Mouse (Mus musculus) B cell, adult 2 months (primary cell): ENCODE results near the gene Ribc2.

Source experiments
- DNase-seq, 2 experiments: peaks; one replicate each; pipeline ENCODE4 v3.0.0; 2022

Gene Ribc2

GRCm38 (mm10) chr15:85131275-85132192, at the start of gene Ribc2, which contains the start of gene Smc1b:
TSS of gene Ribc2 (plus strand) at chr15:85132078.
TSS of gene Smc1b (minus strand) at chr15:85131964.
- no peak for DNase-seq

- DNase-seq: no peak
Measured at GRCm38 (mm10) chr15:85085641-85086040, 46.2 kb upstream of the Ribc2 start.

DNA sequence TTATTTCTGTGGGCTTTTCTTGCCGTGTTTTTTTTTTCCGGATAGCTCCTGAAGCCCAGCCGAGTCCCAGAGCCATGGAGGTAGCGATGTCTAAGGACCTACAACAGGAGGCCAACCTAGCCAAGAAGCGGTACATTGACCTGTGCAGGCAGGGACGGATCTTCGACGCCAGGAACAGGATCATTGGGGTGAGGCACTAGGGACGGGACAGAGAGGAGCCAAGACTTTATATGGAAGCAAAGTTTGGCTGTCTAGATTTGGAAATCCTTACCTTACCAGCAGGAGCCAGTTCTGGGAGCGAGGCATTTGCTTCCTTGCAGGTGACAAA, 279 bp downstream of the Ribc2 start:
- no peak for DNase-seq

DNA sequence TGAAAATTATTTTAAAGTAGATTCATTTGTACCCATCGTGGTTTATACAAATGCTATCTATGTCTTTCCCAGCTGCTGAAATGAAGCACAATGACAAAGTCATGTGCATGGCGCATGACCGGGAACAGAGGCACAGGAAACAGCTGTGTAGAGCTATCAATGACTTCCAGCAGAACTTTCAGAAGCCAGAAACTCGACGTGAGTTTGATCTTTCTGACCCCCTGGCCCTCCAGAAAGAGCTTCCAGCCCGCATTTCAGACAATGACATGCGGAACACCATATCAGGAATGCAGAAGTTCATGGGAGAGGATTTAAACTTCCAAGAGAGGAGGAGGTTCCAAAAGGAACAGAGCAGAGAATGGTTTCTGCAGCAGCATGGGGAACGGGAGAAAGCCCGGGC, 3.3 kb downstream of the Ribc2 start:
- DNase-seq: no peak

DNA sequence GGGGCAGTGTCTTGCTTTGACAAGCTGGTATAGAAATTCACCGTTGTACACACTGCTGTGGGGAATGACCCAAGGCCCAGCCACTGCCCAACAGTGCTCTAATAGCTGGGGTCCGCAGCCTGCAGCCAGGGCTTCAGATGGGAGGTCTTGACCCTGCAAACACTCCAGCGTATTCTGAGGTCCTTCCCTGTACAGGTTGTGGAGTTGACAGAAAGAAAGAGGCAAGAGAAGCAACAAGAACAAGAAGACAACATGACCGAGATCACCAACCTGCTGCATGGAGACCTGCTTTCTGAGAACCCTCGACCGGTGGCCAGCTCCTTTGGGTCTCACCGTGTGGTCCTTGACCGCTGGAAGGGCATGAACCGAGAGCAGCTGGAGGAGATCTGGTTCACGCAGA, 9.4 kb downstream of the Ribc2 start:
- no peak for DNase-seq

- DNase-seq: no peak
Measured at GRCm38 (mm10) chr15:85142441-85142840, 10.6 kb downstream of the Ribc2 start.

DNA sequence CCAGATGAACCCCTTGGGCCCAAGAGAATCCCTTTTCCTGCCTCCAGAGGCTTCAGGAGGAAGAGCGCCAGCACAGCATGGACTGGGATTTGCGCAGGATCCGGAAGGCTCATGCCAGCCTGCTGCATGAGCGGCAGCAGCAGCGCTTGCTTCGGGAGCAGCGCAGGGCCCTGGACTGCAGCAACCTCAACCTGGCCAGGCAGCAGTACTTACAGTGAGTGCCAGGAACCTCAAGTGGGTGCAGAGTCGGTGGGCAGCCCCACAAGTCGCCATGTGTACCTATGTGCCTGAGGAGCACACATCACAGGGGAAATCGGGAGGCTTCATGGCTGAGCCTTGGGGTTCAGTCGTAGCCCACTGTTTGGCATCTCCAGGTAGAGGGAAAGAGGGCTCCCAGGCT, 11.3 kb downstream of the Ribc2 start:
- DNase-seq: no peak

- DNase-seq: no peak
Measured at GRCm38 (mm10) chr15:85143747-85144146, 11.9 kb downstream of the Ribc2 start.

DNA sequence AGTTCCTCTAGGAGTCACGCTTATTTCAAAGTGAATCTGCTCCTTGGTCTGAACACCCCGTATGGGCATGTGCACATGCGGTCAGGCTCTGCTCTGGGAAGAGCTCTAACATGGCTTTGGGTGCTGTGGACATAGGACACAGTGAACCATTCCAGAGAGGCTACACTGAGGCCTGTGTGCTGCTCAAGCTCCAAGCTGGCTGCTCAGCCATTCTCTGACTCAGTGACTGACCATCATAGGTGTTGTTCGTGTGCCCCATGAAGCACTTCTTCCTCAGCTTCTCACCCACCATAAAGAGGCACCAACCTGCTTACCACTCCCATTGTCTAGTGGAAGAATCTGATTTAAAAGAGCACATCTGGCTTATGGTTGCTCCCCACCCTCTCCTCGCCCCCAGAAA, 12.4 kb downstream of the Ribc2 start:
- no peak for DNase-seq

GRCm38 (mm10) chr15:85151433-85151918, 19.6 kb downstream of the Ribc2 start:
- peak; percentile 19 for DNase-seq

DNA sequence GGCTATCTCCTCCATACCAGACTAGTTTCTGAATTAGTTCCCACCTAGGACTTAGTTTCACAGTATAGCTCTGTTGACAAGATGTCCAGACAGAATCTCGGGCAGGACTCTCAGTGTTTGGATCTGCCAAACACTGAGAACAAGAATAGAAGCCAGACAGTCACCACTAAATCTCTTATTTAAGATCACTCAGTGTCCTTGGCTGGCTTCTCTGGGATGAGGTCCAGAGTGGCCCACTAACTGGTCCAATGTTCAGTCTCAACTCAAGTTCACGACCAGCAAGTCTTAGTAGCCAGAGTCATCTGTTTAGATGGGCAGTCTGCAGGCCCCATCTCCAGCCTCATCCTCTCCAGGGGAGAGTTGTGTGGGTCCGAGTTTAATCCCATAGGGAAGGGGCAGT, 20.7 kb downstream of the Ribc2 start:
- DNase-seq: no peak

DNA sequence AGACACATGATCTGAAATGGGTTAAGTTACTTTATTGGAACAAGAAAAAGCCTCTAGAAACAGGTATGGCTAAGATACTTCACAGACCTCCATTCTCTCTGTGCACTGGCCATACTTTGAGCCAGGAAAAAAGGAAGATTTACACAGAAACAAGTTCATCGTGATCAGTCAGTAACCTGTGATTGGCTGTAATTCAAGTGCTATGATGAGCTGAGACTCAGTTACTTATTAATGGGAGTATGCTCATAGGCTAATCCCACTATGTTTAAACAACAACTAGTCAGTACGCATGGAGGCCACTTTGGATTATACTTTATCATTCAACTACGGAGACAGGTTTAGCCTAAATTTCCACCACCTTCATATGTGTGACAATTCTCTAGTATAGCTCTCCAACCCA, 22.2 kb downstream of the Ribc2 start:
- no peak for DNase-seq

DNA sequence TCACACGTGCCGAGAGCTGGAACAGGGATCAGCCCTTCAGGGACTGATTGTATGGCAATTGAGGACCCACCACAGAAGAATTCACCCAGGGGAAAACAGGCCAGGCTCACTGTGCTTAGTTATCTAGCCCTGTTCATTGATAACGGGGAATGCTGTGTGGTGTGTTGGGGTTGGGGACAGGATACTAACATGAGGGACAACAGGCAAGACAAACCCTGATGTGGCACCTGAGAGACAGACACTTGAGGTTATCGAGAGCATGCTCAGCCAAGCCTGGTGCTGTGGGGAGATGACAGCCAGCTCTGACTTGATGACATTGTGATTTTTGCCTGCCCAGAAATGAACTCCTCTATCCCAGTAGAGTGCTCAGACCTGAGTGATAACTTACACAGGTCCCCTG, 24.3 kb downstream of the Ribc2 start:
- no peak for DNase-seq

DNA sequence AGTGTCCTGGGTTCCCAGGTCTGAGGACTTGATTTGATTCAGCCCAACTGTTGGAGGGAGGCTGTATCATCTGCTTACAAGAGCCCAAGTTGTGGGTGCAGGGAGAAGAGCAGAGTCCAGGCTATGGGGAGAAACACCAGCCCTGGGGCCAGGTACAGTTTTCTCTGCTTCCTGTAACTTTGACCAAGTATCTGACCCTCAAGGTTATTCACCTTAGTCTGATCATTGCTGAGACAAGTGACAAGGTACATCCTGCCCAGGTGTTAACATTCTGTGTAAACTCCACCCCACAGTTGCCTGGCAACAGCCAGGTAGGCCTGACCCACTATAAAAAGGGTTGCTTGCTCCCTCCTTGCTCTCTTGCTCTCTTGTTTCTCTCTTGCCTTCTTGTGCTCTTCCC, 29.5 kb downstream of the Ribc2 start:
- DNase-seq: no peak

DNA sequence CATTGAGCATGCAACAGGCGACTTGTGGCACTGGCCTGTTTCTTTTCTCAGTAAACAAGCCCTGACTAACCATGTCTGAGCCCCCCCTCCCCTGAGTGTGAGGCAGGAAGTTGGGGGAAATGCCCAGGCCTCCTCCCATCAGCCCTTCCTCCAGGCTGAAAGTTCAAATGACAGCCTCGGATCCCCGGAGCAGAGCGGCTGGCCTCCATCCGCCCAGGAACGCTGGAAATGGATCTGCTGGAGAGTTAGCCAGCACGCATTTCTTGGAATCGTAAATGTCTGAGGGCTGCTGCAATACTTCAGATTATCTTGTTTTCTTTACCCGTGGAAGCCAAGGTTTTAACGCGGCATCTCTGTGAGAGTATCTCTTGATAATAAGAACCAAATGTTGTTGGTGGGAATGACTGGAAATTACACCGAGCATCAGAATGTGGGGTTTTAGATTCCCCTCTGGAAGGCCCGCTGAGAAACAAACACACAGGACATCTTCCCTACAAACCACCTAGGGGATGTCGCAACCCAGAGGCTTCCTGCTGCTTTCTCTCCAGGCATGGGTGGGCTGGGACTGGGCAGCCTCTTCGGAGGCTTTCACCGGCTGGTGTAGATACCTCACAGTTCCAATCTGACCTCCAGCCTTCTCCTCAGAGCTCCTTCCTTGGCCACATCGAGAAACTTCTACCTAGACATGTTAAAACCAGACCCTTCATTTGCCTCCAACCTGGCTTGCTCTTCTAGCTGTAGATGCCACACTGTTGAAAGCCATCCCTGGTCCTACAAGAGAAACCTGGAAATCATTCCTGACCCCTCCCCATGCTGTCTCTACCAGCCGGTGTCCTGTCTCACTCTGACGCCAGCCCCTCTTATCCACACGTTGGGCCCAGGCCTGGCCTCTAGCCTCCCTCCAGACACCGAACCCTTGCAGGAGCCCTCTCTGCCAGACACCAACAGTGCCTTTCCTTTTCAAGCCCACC, 31.1 kb downstream of the Ribc2 start:
- no peak for DNase-seq

DNA sequence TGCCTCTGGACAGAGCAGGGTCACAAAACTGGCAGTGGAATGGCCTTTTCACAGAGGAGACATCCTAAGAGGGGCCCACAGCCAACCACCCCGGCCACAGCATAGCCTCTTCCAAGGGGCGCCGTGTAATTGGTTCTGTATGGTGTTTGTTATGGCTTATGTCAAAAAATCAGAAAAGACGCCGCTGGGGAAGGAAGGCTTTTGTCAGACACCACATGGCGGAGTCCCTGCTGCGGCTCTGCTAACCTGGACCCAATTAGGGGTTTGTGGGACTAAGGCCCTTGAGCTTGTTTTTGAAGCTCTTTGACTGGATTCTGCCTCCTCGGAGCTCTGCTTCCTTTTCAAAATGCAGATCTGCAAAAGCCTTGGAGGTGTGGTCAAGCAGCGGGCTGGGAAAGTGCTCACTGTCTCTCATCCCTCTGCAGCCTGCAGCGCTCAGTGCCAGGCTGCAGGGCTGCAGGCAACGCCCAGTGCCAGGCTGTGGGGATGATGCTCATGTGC, 34.6 kb downstream of the Ribc2 start:
- no peak for DNase-seq

- no peak for DNase-seq
Measured at GRCm38 (mm10) chr15:85167086-85167679, 35.3 kb downstream of the Ribc2 start.

DNA sequence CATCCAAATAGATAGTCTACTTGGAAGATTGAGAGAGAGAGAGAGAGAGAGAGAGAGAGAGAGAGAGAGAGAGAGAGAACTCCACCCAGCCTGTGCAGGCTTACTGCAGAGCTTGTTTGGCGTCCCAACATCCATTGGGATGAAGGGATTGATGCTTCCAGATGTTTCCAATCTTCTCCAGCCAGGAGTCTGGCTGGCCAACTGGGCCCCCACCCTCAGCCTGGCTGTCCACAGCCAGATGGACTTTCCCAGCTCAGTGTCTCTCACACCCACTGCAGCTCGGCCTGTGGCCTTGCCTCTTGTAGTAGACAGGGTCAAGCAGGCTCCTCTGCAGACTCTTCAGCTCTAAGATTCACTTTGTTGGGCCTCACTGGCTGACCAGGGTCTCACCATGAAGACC, 40.2 kb downstream of the Ribc2 start:
- no peak for DNase-seq

- no peak for DNase-seq
Measured at GRCm38 (mm10) chr15:85173425-85173824, 41.5 kb downstream of the Ribc2 start.

DNA sequence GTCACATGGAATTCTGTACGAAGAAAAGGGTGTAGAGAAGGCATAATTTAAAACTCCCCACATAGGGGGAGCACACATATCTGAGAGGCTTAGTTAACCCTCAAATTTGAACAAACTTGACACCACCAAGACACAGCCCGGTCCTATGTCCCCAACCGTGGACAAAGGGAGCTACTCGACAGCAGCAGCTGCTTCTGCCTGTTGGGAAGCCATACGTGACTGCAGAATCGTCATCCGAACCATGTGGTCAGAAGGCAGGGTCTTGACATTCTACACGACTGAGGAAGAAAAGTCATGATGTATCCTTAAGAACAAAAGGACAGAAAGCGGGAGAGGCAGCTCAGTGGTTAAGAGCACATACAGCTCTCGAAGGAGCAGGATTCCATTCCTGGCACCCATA, 42.2 kb downstream of the Ribc2 start:
- no peak for DNase-seq

DNA sequence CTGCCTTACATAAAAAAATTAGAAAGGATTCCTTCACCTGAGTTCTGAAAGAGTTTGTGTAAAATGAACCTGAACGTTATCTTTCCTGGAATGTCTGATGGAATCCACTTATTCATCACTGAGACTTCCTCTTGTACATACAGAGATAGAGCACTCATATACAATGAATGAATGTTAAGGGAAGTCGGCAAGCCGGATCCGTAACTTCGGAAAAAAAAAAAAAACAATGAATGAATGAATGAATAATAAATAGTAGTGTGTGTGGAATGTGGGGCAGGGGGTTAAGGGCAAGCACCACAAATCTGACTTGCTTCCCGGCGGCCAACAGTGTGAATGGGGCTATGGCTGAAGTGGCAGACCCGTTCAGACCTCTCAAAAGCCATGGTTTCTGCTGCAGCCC, 45.7 kb downstream of the Ribc2 start:
- peak; percentile 41 to 42 for DNase-seq

- DNase-seq: no peak
Measured at GRCm38 (mm10) chr15:85178172-85178571, 46.3 kb downstream of the Ribc2 start.
